Mouse (Mus musculus): ENCODE measurements around the gene Cd5l.
"Not testable (repeated sequence)": the region's sequence is repeated elsewhere in the genome, so short reads cannot be mapped to it uniquely, and the experiment has no call there.

Cd5l gene

DNA sequence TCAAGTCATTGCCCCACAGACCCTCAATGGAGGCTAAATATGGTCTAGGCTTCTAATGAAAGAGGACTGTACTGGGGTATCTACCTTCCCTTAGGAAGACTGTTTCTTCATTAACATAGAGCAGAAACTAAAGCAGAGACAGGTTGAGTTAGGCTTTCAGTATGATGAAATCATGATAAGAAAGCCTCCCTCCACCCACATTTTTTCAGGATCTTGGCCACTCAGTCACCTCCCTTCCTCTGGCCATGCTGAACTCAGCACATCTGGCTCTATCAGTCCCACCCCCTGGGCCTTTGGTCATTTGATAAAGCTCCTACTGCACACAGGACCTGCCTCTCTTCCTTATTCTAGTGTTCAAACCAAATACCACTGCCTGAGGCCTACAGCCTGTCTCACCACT lies at the start of gene Cd5l:
Gene Cd5l (plus strand): TSS at position 301 of the 400 bp plus-strand sequence.
- in situ Hi-C loops (cut with MboI, MseI) = no loop called here

DNA sequence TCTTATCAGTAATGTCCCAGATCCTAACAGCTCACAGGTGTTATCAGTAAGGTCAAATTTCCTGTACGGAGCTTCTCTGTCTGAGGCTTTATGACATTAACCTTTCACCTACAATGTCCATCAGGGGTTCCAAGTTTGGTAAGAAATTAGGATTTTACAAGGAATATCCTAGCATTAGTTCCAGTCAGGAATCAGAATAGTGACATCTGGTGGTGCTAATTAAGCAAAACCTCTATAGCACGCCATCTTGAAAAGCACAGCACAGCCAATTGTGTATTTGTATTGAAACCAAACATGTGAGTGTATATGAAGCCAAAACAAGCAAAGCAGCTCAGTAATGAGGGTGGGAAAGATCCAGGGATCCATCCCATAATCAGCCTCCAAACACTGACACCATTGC lies 47.8 kb upstream of the Cd5l start:
- in situ Hi-C loops (cut with MboI, MseI) = no loop called here

DNA sequence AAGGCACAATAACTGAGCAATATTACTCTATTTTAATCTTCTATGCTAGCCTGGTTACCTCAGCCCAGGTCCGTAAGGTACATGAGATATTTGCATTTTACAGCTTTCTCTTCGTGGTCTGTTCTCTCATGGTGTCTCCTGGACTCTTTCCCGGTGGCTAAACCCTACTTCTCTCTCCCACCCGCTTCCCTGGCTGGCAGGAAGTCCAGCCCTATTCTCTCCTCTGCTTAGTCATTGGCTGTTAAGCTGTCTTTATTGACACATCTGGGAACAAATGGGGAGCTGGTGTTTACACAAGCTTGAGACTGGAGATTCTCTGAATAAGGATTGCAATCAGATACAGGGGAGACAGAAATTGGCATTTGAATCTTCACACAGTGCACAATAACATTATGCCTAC lies 35.1 kb upstream of the Cd5l start:
- in situ Hi-C loops (cut with MboI, MseI) = loop anchor here (5.0 kb wide), 1 partner anchor 180 kb away; no protein-coding TSS in a partner anchor

GRCm38 (mm10) chr3:87323778-87324177 lies 33.9 kb upstream of the Cd5l start:
- in situ Hi-C loops (cut with MboI, MseI) = loop anchor here (5.0 kb wide), 1 partner anchor 179 kb away; no protein-coding TSS in a partner anchor

DNA sequence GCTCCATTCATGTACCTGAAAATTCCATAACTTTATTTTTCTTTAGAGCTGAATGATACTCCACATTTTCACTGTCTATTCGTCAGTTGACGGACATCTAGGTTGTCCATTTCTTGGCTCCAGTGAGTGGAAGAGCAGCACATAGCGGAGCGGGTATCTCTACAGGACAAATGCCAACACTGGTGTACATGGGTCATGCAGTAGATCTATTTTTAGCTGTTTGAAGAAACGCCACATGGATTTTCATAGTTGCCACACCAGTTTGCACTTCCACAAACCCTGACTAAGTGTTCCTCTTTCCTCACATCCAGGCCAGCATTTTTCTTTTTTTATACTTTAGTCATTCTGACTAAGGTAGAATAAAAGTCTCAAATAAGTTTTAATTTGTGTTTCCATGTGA lies 19.8 kb upstream of the Cd5l start:
- in situ Hi-C loops (cut with MboI, MseI) = loop anchor here (5.0 kb wide), 1 partner anchor 64 kb away; no protein-coding TSS in a partner anchor

GRCm38 (mm10) chr3:87350992-87351391 lies 6.7 kb upstream of the Cd5l start:
- in situ Hi-C loops (cut with MboI, MseI) = not testable (repeated sequence)

GRCm38 (mm10) chr3:87359215-87359614 lies 1.5 kb downstream of the Cd5l start:
- in situ Hi-C loops (cut with MboI, MseI) = no loop called here

DNA sequence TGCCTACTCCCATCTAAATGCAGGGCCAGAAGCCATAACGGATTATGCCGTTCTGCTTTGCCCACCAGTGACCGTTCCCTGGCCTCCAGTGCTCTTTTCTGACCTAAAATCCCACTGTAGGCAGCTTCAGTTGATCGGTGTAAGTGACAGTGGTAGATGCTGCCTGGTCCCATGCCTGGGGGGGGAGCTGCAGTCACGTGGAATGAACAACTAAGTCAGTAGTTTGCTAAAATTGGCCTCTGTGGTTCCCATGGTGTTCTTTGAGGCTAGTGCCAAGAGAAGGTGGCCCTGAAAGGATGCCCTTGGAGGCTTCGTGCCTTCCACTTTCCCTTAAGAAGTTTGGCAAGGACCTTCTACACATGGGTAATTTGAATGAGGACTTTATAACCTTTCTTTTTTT lies 2.8 kb downstream of the Cd5l start:
- in situ Hi-C loops (cut with MboI, MseI) = no loop called here

GRCm38 (mm10) chr3:87365691-87366090 lies 8.0 kb downstream of the Cd5l start:
- in situ Hi-C loops (cut with MboI, MseI) = no loop called here

DNA sequence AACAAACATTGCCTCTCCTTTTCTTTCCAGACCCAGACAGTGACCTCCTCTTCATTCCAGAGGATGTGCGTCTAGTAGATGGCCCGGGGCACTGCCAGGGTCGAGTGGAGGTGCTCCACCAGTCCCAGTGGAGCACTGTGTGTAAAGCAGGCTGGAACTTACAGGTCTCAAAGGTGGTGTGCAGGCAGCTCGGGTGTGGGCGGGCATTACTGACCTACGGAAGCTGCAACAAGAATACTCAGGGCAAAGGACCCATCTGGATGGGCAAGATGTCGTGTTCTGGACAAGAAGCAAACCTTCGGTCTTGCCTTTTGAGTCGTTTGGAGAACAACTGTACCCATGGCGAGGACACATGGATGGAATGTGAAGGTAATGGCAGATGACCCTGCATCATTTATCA lies 9.8 kb downstream of the Cd5l start:
- in situ Hi-C loops (cut with MboI, MseI) = no loop called here

DNA sequence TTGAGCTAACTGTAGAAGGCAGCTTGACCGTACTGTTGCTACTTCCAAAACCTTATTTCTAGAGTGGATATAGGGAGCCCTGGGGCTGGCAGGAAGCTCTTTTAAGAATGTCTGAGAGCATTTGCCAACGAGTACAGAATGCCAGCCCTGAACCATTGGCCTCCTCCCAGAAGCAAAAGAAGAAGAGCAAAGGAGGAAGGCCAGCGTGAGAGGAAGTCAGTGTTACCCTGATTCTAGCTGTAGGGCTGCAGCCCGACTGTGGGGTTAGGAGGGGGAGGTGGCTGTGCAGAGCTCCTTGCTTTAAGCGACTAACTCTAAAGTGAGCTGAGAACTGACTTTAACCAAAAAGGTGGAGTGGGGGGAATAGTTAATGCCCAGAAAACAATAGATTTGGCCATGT lies 11.5 kb downstream of the Cd5l start:
- in situ Hi-C loops (cut with MboI, MseI) = no loop called here

DNA sequence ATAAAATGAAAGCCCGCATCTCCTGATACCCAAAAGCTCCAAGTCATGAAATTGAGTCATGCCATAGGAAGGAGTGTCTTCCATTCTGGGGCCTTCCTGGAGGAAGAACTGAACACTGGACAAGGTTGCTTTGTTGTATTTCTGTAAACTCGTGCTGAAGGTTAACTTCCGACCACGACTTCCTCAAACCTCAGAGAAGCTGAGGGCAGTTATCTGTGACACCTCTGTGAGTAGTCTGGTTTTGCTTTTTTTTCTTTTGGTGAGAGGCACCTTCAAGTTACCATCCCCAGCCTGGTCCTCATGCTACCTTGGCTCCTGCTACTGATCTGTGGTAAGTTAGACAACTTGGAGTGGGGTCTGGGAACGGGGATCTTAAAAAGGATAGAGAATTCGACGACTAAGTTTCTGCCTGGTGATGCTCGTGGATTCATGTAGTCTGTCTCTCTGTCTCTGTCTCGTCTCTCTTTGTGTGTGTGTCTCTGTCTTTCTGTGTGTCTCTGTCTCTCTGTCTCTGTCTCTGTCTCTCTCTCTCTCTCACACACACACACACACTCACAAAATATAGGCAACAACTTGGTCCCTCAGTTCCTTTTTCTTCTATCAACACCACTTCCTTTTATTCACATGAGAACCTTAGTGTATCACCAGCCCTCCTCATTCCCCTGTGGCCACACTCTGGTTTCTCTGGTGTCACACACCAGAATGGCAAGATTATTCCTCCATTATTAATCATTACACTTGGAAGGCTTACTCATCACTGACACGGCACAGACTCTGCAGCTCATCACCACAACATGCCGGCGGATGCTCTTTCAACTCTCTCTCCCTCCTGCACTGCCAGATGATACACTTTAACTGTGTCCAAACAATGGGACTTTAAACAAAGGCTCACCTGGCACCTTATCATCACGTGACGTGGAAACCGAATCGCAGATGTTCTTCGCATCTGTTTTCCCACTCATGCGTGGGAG lies 18.8 kb downstream of the Cd5l start, which contains the start of gene Fcrl1:
Gene Fcrl1 (plus strand): TSS at position 193 of the 971 bp plus-strand sequence.
- in situ Hi-C loops (cut with MboI, MseI) = no loop called here

GRCm38 (mm10) chr3:87377228-87377627 lies 19.5 kb downstream of the Cd5l start:
- in situ Hi-C loops (cut with MboI, MseI) = no loop called here

DNA sequence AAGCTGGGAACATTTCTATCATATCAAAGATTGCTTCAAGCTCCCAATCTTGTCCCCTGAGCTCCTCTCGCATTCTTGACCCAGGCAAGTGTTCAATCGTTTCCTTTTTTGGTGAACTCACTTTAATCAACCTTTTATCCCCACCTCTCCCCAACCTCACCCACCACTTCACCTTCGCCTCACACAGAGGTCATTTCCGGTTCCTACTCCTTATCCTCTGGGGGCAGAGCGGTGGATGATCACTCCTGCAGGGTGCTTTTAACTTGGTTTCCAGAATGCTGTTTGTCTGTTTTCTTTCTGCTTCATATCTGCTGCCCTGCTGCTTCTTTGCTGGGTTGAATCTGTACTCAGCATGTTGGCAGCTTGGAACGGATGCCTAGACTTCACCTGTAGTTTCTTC lies 20.0 kb downstream of the Cd5l start:
- in situ Hi-C loops (cut with MboI, MseI) = no loop called here

DNA sequence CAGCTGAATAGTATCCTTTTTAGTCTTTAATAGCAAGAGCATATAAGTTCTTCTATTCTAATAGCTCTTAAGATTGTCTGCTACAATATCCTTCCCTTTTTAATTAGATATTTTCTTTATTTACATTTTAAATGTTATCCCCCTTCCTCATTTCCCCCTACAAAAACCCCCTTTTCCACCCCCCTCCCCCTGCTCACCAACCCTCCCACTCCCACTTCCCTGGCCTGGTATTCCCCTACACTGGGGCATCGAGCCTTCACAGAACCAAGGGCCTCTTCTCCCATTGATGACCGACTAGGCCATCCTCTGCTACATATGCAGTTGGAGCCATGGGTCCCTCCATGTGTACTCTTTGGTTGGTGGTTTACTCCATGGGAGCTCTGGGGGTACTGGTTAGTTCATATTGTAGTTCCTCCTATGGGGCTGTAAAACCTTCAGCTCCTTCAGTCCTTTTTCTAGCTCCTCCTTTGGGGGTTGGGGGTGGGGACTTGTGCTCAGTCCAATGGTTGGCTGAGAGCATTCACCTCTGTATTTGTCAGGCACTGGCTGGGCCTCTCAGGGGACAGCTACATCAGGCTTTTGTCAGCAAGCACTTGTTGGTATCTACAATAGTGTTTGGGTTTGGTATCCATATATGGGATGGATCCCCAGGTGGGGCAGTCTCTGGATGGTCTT lies 22.1 kb downstream of the Cd5l start:
- in situ Hi-C loops (cut with MboI, MseI) = not testable (repeated sequence)

GRCm38 (mm10) chr3:87381806-87382712 lies 24.4 kb downstream of the Cd5l start:
- in situ Hi-C loops (cut with MboI, MseI) = no loop called here

DNA sequence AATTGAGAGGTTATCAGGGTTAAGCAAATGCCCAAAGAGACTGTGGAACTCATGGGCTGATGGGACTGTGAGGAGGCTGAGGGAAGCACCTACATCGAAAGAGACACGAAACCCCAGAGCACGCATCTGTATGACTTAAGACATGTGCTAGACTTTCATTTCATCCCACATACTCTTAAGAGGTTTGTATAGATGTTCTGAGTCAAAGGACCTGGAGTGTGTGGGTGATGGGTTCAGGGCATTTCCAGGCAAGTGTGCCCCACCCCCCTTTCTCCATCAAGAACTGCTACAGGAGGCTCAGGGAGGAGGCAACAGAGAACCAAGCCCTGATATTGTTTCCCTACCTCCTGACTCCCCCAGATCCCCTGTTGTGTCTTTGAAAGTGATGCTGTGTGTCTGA lies 25.6 kb downstream of the Cd5l start:
- in situ Hi-C loops (cut with MboI, MseI) = no loop called here

GRCm38 (mm10) chr3:87385105-87385504 lies 27.4 kb downstream of the Cd5l start:
- in situ Hi-C loops (cut with MboI, MseI) = no loop called here

GRCm38 (mm10) chr3:87390935-87391334 lies 33.3 kb downstream of the Cd5l start:
- in situ Hi-C loops (cut with MboI, MseI) = no loop called here

DNA sequence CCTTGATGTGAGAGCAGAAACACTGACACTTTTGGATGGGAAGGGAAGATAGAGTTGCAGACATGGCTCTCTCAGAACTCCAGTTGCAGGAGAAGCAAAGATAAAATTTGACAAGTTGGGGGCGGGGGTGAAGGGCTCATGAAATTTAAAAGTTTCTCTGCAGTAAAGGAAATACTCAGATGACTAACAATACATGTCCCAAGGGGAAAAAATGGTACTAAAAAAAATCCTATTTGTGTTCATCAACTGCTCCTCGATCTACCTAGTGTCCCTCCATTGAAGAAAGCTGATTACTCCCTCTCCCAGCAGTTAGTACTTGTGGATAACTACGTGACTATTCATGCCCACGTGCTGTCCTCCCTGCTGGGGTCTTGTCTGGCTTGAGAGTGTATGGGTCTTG lies 41.1 kb downstream of the Cd5l start:
- in situ Hi-C loops (cut with MboI, MseI) = no loop called here

DNA sequence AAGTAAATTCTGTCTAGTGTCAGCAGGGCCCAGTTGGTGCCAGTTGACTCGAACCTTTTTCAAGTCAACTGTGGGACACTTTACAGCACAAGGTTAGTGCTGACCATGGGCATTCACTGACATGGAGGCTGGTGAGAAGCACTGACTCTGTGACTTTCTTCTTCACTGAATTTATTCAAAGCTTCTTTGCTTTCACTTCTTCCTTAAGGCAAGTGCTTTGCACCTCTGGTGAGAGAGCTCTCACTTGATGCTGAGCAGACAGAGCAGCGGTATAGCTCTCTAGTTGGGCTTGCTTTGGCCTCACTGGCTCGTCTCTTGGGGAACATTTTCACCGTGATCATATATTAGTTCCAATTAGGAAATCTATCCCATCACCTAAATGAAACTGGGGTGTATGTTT lies 42.2 kb downstream of the Cd5l start:
- in situ Hi-C loops (cut with MboI, MseI) = loop anchor here (5.0 kb wide), 1 partner anchor 63 kb away; no protein-coding TSS in a partner anchor

Data from T-helper 1 cell (primary cell).